Mouse (Mus musculus) cerebellum, adult 9-11 months (tissue): ENCODE measurements around the gene Cryzl1.
"Not testable (repeated sequence)": the region's sequence is repeated elsewhere in the genome, so short reads cannot be mapped to it uniquely, and the experiment has no call there.

Experiments
- DNase-seq: peaks from one replicate; pipeline ENCODE4 v3.0.0; 2022

The Cryzl1 gene

DNA sequence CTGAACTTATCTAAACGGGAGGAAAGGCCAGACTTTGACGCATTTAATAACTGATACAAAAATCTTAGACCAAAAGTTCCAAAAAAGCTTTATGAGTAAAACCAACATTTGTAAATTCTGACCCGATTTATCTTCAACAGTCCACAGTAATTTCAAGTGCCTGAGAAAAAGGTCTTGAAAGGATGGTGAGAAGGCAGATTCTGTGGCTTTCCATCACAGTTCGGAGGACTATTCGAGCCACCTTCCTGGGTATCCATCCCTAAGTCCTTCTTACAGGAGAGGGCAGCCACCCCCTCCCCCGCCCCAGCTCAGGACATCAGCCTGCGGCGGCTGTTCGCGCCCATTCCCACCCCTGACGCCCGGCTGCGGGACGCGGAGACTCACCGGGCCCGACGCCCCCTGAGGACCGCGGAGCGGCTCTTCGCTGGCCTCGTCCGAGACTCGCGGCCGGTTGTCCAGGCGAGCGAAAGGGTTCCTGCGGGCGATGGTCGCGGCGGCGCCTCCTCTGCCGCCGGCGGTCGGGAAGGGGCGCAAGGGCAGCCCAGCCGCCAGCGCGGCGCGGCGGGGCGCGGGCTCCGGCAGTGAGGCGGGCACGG, 40.7 kb downstream of the Cryzl1 start:
- DNase-seq = no peak

GRCm38 (mm10) chr16:91686369-91686768, 42.4 kb downstream of the Cryzl1 start:
- DNase-seq = no peak

- DNase-seq = no peak
Measured at GRCm38 (mm10) chr16:91685526-91685925, 43.2 kb downstream of the Cryzl1 start.

DNA sequence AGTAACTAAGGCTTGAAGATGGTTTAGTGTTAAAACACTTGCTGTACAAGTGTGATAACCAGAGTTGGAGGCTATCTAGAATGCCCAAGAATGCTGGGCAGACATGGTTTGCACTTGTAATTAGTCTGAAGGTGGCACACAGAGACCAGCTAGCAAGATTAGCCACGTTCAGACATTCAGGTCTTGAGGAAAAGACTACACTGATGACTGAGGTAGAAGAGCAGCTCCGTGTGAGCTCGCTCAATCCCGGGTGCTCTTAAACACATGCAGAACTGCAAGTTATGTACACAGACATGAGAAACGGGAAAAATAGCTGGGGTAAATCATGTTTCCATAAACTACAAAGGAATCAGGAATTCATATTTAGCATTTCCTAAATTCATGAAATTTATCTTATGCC, 48.1 kb downstream of the Cryzl1 start:
- no peak for DNase-seq

DNA sequence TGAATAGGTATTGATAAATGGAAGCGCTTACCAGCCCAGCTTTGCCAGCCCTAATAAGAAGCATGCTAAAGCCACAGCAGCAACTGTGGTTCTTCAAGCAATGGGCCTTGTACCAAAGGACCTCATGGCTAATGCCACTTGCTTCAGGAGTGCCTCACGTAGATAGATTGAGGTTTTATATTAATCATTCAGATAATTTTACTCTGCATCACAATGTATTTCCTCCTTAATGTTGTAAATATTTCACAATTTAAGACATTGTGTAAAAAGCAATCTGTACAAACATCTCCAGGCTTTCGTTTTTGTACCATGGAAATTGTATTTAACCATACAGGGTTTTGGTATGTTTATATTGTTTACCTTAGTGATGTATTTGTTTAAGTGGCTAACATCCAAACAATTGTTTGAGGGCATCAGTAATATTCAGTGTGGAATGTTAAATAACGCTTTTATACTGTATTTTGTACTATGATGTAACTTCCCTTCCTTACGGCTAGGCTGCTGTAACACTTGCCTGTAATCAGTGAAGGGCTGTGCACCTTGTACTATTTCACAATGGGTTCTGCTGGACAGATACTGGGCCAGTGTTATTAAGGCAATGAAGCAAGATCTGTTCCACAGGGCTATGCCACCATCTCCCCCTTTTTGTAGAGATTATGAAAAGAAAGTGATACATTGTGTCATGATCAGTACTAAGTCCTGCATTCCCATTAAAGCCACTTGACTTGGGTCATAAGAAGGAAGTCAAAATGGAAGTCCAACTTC, 50.4 kb downstream of the Cryzl1 start:
- DNase-seq = no peak

- DNase-seq = no peak
Measured at GRCm38 (mm10) chr16:91674500-91674899, 54.3 kb downstream of the Cryzl1 start.

- DNase-seq = no peak
Measured at GRCm38 (mm10) chr16:91663795-91664194, 65.0 kb downstream of the Cryzl1 start.

DNA sequence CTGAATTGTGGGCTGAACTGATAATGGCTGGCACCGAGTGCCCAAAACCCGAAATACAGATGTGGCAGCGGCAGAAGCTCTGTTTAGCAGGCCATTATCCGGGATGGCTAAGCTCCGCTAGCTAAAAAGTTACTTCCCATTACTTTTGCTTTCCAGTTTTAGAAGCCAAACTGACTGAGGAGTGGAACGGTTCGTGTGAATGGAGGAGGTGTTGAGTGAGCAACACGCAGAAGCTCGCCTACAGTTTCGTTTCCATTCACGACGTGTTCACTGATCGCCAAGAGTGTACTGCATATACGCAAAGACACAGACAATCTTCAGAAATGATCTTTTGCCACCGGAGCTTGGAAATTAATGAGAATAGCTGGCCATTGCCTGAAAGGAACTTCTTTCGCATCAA, 66.4 kb downstream of the Cryzl1 start:
- no peak for DNase-seq

DNA sequence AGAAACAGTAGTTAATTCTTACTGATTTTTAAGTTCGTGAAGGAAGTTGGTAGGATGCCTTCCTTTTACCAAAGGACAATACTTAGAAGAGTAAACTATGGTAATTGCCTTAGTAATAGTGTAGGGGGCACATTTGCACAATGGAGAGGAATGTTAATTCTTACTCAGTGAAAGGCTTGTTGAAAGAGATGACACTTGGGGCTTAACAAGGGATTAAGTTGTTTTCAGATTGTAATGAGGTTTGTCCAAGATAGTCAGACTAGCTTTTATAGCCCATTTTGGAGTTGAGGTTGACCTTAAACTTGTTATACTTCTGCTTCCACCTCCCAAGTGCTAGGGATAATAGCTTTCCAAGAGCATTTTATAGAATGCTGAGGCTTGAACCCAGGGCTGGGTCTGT, 67.4 kb downstream of the Cryzl1 start:
- no peak for DNase-seq

DNA sequence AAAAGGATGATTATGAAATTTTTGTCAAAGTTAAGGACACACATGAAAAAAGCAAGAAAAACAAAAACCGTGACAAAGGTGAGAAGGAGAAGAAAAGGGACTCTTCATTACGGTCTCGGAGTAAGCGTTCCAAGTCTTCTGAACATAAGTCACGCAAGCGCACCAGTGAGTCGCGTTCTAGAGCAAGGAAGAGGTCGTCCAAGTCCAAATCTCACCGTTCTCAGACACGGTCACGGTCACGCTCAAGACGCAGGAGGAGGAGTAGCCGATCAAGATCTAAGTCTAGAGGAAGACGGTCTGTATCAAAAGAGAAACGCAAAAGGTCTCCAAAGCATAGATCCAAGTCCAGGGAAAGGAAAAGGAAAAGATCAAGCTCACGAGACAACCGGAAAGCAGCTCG, 69.0 kb downstream of the Cryzl1 start:
- no peak for DNase-seq

DNA sequence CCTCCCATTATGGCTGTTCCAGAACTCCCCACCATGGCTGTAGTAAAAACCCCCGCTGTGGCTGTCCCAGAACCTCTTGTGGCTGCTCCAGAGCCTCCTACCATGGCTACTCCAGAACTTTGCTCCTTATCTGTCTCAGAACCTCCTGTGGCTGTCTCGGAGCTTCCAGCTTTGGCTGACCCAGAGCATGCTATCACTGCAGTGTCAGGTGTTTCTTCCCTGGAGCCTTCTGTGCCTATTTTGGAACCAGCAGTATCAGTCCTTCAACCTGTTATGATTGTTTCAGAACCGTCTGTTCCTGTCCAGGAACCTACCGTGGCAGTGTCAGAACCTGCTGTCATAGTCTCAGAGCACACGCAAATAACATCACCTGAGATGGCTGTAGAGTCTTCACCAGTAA, 70.3 kb downstream of the Cryzl1 start:
- no peak for DNase-seq

DNA sequence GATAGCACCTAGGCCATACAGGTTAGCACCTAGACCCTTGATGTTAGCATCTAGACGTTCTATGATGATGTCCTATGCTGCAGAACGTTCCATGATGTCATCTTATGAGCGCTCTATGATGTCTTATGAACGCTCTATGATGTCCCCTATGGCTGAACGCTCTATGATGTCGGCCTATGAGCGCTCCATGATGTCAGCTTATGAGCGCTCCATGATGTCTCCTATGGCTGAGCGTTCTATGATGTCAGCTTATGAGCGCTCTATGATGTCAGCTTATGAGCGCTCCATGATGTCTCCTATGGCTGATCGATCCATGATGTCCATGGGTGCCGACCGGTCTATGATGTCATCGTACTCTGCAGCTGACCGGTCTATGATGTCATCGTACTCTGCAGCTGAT, 71.5 kb downstream of the Cryzl1 start:
- DNase-seq = no peak

DNA sequence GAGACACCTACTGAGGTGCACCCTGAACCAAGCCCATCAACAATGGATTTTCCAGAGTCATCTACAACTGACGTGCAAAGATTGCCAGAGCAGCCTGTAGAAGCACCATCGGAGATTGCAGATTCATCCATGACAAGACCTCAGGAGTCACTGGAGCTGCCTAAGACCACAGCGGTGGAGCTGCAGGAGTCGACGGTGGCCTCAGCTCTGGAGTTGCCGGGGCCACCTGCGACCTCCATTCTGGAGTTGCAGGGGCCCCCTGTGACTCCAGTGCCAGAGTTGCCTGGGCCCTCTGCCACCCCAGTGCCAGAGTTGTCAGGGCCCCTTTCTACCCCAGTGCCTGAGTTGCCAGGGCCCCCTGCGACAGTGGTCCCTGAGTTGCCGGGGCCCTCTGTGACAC, 73.5 kb downstream of the Cryzl1 start:
- DNase-seq = no peak

GRCm38 (mm10) chr16:91652191-91652590, 76.6 kb downstream of the Cryzl1 start:
- no peak for DNase-seq

GRCm38 (mm10) chr16:91649781-91650180, 79.0 kb downstream of the Cryzl1 start:
- DNase-seq = no peak

DNA sequence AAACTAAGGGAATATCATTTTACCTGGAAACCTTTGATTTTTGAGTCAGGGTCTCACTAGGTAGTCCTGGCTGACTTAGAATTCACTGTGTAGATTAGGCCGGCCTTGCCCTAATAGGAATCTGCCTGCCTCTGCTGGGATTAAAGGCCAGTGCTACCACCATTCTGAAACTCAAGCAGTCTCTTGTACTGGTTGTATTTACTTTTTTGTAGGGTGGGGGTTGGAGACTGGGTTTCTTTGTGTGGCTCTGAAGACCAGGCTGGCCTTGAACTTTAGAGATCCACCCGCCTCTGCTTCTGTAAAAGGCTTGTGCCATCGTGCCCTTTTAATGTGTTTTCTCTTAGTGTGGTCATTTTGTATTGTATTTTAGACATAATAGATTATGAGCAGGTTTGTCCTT, 79.5 kb downstream of the Cryzl1 start:
- no peak for DNase-seq

DNA sequence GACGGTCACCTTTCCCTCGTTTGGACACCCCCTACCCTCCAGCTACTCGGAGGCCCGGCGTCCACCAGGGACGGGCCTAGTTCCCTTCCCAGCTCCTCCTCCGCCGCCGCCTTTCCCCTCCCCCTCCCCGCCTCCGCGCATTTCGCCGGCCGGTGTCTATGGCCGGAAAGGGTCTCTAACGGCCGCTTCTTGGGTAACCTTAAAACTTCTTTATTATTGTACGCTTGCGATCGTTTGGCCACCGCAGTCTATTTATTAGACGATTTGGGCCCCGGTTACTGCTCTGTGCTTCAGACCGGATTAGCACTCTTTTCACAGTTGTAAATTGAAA, 80.6 kb downstream of the Cryzl1 start:
- DNase-seq = peak; percentile 79

- DNase-seq = peak; percentile 98
Measured at GRCm38 (mm10) chr16:91647461-91648219, 81.1 kb downstream of the Cryzl1 start, which contains the start of gene Son. TSS of gene Son (plus strand) at chr16:91647506.

DNA sequence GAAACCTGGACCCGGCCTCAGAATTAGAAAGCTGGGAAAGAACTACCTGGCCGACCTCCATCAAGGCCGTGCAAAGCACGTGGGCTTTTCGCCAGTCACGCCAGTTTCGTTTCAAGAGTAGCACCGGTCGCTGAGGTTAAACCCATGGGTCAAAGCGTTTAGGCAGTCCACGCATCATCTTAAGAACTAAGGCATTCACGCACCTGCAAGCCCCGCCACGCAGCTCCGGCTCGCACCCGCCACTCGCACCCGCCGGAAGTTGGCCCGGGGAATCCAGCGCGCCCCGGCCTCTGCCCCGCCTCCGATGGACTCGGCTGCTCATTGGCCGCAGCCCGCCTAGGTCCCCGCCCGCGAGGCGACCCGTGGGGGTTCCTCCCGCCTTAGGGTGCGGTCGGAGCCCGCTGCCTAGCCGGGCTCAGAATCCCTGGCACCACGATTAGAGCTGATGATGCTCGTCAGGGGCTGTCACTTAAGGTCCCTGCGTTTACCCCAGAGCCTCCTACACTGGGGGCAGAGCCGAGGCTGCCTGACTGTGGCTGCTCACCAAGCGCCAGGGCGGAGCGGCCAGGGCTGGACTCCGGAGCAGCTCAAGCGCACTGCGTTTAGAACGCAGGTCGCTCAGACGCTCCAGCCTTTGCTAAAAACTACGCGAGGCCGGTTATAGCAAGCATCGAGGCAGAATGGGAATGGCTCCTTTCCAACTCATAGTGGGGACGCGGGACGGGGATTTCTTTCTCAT, 81.9 kb downstream of the Cryzl1 start, which contains the start of gene Gart:
TSS of gene Gart (minus strand) at position 272 of the 739 bp plus-strand sequence.
- DNase-seq = peak; percentile 96

DNA sequence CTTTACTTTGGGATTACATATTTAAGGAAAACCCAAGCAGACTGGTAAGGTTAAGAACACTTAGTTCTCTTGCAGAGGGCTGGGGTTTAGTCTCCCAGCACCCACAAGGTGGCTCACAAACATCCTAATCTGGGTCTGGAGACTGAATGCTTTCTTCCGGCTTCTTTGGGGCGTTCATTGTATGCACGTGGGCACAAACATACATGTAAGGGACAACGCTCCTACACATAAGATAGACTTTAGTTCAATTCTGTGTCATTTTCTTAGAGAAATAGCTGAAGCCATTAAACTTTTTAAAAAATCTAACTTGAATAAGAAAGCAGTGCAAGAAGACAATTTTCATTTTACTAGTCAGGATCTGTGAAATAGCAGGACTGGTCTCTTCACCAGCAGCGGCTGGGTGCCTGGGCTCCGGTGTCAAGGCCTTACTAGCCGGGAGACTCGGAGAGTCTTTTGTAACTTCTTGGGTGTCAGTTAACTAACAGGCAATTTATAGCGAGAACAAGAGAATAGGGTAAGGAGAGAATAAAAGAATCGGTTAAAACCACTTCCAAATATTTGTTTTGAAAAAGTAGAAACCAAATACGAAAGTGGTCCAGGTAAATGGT, 82.7 kb downstream of the Cryzl1 start:
- no peak for DNase-seq

DNA sequence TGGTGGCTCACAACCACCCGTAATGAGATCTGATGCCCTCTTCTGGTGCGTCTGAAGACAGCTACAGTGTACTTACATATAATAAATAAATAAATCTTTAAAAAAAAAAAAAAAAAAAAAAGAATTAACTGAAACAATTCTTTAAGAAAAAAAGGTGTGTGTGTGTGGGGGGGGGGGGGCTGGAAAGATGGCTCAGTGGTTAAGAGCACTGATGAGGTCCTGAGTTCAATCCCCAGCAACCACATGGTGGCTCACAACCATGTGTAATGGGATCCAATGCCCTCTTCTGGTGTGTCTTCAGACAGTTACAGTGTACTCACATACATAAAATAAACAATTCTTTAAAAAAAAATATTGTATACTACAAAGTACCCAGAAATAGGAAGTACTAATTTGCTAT, 83.4 kb downstream of the Cryzl1 start:
- not testable (repeated sequence) for DNase-seq

- DNase-seq = no peak
Measured at GRCm38 (mm10) chr16:91644901-91645300, 83.9 kb downstream of the Cryzl1 start.

- no peak for DNase-seq
Measured at GRCm38 (mm10) chr16:91640171-91640570, 88.6 kb downstream of the Cryzl1 start.
